Mouse (Mus musculus): ENCODE results near the gene Dusp15. TPM values are rescaled to one million over a fixed set of nuclear protein-coding genes. Genes with fewer than 3 reads are reported as not detected.

Gene Dusp15
- under 1 TPM in 1 of 2 experiments, not detected in 1; 0.11 TPM for polyA plus RNA-seq (2017; shearing (Covaris generic))

GRCm38 (mm10) chr2:152951065-152951849, at the start of gene Dusp15:
TSS of gene Dusp15 (minus strand) at chr2:152951698.
- no peak for ATAC-seq

GRCm38 (mm10) chr2:152997046-152997445, 45.5 kb upstream of the Dusp15 start:
- ATAC-seq: no peak

GRCm38 (mm10) chr2:152991529-152991928, 40.0 kb upstream of the Dusp15 start:
- ATAC-seq: no peak

- no peak for ATAC-seq
Measured at GRCm38 (mm10) chr2:152985582-152985981, 34.1 kb upstream of the Dusp15 start.

GRCm38 (mm10) chr2:152976991-152977390, 25.5 kb upstream of the Dusp15 start:
- ATAC-seq: no peak

- ATAC-seq: no peak
Measured at GRCm38 (mm10) chr2:152965555-152965954, 14.1 kb upstream of the Dusp15 start.

- ATAC-seq: peak; percentile 63
Measured at GRCm38 (mm10) chr2:152962091-152962793, 10.7 kb upstream of the Dusp15 start, which contains the start of gene Ttll9. TSS of gene Ttll9 (plus strand) at chr2:152962485.

GRCm38 (mm10) chr2:152958116-152958515, 6.6 kb upstream of the Dusp15 start:
- ATAC-seq: no peak

- no peak for ATAC-seq
Measured at GRCm38 (mm10) chr2:152951850-152952720, 587 bp upstream of the Dusp15 start.

- no peak for ATAC-seq
Measured at GRCm38 (mm10) chr2:152950358-152951064, 987 bp downstream of the Dusp15 start.

GRCm38 (mm10) chr2:152948438-152949020, 3.0 kb downstream of the Dusp15 start:
- ATAC-seq: no peak

GRCm38 (mm10) chr2:152947098-152947497, 4.4 kb downstream of the Dusp15 start:
- no peak for ATAC-seq

GRCm38 (mm10) chr2:152944013-152944412, 7.5 kb downstream of the Dusp15 start:
- ATAC-seq: no peak

- ATAC-seq: no peak
Measured at GRCm38 (mm10) chr2:152943568-152943967, 7.9 kb downstream of the Dusp15 start.

GRCm38 (mm10) chr2:152942898-152943515, 8.5 kb downstream of the Dusp15 start:
- ATAC-seq: no peak

- no peak for ATAC-seq
Measured at GRCm38 (mm10) chr2:152941776-152942175, 9.7 kb downstream of the Dusp15 start.

- no peak for ATAC-seq
Measured at GRCm38 (mm10) chr2:152941106-152941505, 10.4 kb downstream of the Dusp15 start.

GRCm38 (mm10) chr2:152939846-152940245, 11.7 kb downstream of the Dusp15 start:
- no peak for ATAC-seq

- no peak for ATAC-seq
Measured at GRCm38 (mm10) chr2:152933614-152934013, 17.9 kb downstream of the Dusp15 start.

GRCm38 (mm10) chr2:152933048-152933447, 18.4 kb downstream of the Dusp15 start, which contains the start of gene Foxs1:
TSS of gene Foxs1 (minus strand) at chr2:152933208.
- no peak for ATAC-seq

All from CD4-positive, CD25-positive, alpha-beta regulatory T cell, adult 4 months (primary cell).